Mouse (Mus musculus) layer of hippocampus, postnatal 36 days (tissue): ENCODE measurements at regions not wholly inside any gene's neighbourhood (a gene's known extent, or its start where the extent isn't known, plus 50 kb on each side); places are given as distances from the start of the nearest gene placed in this dataset.

ENCODE experiments used
- DNase-seq, 2 experiments: peaks; one replicate each; pipeline ENCODE4 v3.0.0; 2022

DNA sequence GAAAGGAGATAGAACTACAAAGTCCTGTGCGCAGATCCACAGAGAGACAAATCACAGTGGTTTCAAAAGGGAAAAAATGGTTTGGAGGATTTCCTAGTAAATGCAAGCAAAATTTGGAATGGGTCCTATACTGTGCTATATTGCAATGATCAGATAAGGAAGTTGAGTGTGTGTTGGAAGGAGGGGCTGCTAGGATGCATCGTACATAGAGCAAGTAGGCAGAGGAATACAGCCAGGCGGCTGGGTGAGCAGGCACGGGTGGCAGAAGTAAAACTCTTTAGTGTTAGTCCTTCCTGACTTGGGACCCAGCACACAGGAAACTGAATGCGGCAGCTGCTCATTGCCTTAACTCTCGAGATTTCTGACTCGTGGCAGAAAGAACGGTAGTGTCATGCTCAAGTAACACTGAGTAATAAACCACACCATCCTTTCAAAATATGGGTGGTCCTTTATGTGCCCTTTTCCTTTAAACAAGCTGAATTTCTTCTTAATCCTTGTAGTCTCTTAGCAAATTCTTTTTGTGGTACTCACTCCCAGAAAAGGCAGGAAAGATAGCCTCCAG, 87.0 kb upstream of the Itprid2 start:
- DNase-seq = no peak

DNA sequence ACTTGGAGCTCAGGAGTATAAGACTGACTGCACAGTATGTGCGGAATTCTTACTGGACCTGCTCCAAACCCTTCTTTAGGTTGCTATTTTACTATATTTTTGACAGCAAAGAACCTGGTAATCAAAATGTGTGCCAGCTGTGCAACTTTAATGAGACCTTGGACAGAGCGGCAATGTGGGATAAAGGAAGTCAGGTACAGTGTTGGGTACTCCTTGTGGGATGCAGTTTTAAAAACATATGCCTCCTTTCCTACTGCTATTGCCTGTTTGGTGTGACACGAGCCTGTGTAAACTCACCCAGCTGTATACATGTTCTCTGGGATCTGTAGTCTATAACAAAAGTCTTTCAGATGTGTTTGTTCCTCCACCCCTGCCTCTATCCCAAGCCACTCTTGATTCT, 85.4 kb upstream of the Itprid2 start:
- no peak for DNase-seq

DNA sequence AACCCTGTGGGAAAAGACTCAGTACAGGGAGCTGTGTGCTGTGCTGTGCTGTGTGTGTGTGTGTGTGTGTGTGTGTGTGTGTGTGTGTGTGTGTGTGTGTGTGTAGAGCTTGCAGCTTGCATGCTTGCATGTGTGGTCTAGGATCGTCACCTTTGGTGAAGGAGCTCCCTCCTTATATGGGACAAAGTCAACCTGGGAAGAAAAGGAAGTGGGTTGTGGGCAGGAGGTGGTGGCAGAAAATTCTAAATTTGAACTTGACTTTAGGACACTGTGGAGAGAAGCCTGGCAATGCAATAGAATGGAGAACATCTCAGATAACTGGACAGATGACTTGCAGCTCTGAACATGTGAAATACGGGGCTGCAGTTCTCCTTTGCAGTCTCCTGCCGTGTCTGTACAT, 84.7 kb upstream of the Itprid2 start:
- no peak for DNase-seq

DNA sequence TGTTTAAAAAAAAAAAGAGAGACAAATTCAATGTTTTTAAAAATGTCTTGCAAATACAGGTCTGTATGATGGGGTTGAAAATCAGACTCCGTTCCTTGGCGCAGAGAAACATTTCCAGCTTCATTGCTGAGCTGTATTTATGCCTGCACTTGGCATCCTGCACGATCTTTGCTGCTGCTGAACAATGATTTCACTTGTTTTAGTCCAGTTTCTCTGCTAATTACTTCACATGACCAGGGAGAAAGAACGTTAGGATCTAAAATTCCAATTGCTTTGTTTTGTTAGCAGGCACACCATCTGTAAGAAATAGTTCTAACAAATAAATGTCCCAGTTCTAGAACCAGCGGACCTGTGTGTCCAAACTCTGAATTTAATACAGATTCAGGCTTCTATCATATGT, 82.7 kb upstream of the Itprid2 start:
- no peak for DNase-seq

DNA sequence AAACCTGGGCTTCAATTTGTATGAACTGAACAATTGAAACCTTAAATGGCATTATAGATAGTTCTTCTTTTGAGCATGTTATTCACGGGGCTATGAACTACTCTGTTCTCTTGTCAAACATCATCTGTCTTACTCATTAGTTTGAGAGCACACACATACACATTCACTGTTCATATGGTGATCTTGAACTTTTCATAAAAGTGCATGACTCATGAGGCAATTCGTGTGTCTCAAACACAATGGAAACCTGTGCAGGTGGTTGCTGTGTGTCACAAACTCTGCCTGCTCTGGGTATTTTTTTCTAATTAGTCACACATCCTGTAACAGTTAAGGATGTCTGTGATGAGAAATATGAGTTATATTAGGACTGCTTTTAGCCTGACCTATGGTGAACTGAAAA, 79.8 kb upstream of the Itprid2 start:
- no peak for DNase-seq

DNA sequence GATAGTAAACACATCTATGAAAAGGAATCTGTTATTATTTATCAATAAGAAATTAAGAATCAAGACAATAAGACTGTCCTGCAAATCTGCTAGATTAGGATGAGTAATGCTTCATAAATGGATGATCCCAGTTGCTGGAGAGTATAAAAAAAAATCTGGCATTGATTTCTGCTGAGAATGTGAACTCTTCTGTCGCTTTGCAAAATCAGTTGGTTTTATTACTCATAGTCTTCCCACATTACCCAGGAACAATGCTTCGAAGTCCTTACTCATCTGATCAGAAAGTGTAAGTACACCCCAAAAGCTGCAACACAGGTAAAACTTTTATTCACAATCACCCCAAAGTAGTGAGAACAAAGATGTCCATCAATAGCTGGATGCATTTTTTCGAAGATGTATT, 77.8 kb upstream of the Itprid2 start:
- DNase-seq = no peak

DNA sequence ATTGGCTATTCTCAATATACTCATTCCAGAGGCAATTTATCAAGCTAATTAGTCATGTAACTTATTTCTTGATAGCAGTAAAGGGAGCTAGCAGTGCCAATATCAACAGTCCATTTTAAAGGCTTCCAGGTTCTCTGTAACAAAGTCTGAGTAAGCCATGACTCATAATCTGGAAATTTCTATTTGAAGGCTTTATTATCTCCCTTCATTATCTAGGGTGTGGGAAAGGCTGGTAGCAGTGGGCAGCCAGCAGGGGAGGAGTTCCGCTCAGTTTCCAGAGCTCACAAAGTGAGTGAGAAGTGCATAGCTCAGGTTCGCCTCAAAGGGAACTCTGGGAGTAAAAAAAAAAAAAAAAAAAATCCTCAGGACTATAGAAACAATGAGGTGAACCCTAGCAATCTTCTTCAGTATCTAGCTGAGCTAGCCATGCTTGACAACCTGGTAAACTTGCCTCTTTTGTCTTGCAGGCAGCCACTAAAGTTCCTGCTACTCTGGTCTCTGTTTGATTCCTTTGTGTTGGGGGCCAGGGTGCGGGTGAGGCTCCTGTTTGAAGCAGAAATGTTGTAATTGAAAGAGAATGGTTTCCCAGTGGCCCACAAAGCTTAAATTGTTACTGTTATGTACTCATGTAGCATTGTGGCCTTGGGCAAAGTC, 68.7 kb upstream of the Itprid2 start:
- no peak for DNase-seq

DNA sequence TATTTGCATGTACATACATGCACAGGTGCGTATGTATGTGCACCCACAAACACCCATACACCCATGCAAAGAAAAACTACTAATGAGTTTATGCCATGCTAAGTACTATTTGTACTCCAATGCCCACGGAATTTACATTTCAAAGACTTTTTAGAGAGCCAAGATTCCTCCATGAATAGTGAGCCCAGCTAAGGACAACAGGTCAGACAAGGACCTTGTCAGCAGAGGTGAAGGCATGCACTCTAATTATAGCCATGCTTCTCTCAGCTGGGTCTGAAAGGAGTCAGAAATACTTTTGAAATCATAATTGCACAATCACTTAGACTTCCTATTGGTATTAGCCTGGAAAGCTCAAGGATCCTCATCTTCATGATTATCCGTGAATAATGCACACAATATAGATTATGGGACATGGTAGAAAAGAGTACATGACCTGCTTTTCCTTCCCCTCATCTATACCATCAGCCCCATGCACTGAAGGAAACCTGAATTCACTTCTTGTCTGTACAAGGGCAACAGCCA, 67.7 kb upstream of the Itprid2 start:
- no peak for DNase-seq

DNA sequence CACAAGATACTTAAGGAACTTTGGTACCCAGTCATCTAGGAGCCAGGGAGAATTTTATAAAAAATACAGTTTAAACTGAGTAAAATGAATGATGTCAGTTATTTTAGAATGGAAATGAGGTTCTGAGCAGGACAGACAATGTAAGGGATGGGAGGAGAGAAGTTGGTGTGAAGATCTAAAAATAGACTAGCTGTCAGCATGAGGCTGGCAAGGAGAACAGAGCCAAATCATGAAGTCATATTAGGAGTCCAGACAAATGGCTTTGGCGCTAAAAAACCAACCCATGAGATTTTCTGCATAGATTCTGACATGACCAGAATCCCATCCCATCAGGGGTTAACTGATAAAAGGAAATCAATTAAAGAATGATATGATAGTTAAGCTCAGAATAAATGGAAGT, 65.5 kb upstream of the Itprid2 start:
- DNase-seq = no peak

DNA sequence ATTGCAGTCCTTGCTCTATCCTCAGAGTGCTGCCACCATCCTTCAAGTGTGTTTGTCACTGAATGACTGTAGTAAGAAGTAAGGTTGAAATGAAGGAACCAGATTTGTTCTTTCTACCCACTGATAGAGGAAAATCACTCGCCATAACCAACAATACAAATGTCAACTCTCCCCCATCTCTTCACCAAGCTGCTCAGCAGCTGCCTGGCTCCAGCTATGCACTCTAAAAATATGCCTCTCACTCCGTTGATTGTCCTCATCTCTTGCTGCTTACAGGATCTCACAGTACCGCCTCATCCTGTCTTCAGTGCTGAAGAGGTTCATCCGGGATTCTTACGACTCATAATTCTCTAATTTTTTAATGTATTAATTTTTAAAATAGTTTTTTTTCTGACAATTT, 63.2 kb upstream of the Itprid2 start:
- no peak for DNase-seq

DNA sequence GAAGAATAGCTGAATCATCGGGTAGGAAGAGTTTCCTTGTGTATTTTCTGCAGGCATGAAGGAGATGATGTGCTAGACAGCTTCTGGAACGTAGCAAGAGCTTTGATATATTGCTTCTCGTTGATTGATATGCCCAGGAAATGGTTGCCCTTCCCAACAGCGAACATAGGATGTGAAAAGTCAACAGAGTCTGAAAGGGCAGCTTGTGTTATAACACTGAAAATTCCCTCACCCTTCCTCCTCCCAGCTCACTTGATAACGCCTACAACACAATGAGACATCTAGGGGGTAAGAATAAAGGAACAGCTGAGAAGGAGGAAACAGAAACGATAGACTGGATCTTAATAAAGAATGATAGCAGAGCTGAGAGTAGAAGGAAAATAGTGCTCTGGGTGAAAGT, 60.1 kb upstream of the Itprid2 start:
- DNase-seq = no peak

DNA sequence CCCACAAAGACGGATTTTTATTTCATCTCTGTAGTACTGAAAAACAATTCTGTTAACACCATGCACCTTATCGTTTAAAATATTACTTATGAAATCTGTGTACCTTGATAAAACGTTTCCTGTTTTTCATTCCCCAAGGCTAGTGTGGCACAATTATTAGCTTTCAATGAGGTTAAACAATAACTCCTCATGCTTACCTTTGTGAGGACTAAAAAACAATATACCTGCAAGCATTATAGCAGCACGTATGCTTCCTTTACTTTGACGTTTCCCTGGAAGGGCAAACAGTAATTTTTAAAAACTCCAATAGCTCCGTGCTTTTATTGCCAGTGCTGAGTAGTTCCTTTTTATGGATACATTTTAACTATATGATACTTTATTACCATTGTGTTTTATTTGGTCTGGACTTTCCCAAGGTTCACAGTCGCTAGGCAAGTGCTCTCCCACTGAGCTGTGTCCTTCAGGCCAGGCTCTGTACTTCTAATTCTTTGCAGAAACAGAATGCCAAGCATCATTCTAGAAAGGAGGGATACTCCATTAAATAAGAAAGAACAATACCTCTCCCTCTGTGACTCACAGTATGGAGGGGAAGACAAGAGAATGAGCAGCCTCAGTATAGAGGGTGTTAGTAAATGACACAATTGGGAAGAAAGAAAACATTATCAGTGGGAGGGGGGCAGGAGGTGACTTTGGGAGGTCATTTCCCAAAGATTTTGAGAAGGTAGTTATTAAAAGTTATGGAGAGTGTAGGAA, 50.0 kb upstream of the Itprid2 start:
- DNase-seq = no peak
